ENCODE assay signal across 21 mouse cellular contexts in the genomic region with DNA sequence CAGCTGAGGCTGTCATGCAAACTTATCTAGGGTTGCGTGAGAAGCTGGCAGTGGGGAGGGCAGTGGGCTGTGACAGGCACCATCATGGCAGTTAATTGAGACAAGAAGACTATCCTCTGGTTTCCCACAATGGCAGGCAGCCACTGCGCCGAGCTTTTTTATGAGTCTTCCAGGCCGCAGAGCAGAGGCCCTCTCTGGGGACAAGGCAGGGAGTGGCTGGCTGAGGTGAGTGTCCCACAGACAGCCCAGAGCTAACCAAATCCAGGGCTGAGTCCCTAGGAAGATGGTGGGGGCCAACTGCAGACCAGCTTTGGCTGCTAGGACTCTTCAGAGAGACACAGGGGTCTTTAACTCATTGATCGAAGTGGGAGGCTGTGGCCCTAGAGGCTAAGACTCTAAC. TPM values are rescaled to one million over a fixed set of nuclear protein-coding genes. Genes with fewer than 3 reads are reported as not detected.
"Had no signal": no experiment of that assay in that cellular context is flagged by ENCODE, and none has a peak within 500 bp of the region (broad histone marks: within the 10 kb centered on the region; RNA-seq: fewer than 3 reads in every experiment).

No protein-coding gene starts in this region.

- H3K36me3 ChIP-seq: lung, embryonic 15.5 days; midbrain, embryonic 13.5 days; midbrain, embryonic 15.5 days; neural tube, embryonic 12.5 days; stomach, embryonic 15.5 days had no signal

- H3K9me3 ChIP-seq: lung, embryonic 15.5 days; megakaryocyte, embryonic 14.5 days; midbrain, embryonic 13.5 days; midbrain, embryonic 15.5 days; neural tube, embryonic 12.5 days; stomach, embryonic 15.5 days had no signal

- H3K4me2 ChIP-seq: lung, embryonic 15.5 days; midbrain, embryonic 11.5 days; midbrain, embryonic 13.5 days; midbrain, embryonic 15.5 days; neural tube, embryonic 12.5 days; stomach, embryonic 15.5 days had no signal

- H3K4me1 ChIP-seq: lung, embryonic 15.5 days; midbrain, embryonic 13.5 days; midbrain, embryonic 15.5 days; neural tube, embryonic 12.5 days; stomach, embryonic 15.5 days had no signal

- H3K9ac ChIP-seq: lung, embryonic 15.5 days; midbrain, embryonic 13.5 days; midbrain, embryonic 15.5 days; neural tube, embryonic 12.5 days; stomach, embryonic 15.5 days had no signal

- H3K27ac ChIP-seq: lung, embryonic 15.5 days; macrophage; midbrain, embryonic 13.5 days; midbrain, embryonic 15.5 days; neural tube, embryonic 12.5 days; stomach, embryonic 15.5 days; stomach, postnatal 0 days had no signal

- DNase-seq: lung, adult 2 months; lung, postnatal 14 days; lung, postnatal 36 days; right cerebral cortex, postnatal 14 days; thymus, adult 2 months; thymus, postnatal 36 days had no signal

- H3K27me3 ChIP-seq: lung, embryonic 15.5 days; midbrain, embryonic 13.5 days; midbrain, embryonic 15.5 days; neural tube, embryonic 12.5 days; stomach, embryonic 15.5 days had no signal

- ATAC-seq: lung, postnatal 0 days; midbrain, embryonic 13.5 days; midbrain, embryonic 15.5 days had no signal

- H3K4me3 ChIP-seq: lung, embryonic 15.5 days; megakaryocyte, embryonic 14.5 days; midbrain, embryonic 13.5 days; midbrain, embryonic 15.5 days; neural tube, embryonic 12.5 days; stomach, embryonic 15.5 days had no signal

RNA-seq across cellular contexts. Expression of gene Myl10, which starts 3.6 kb away (rescaled TPM):
- total RNA-seq: midbrain, postnatal 0 days; monocyte, adult 5-6 weeks; neutrophil, adult 5-6 weeks had no signal
- polyA plus RNA-seq: lung, adult 2 months; lung, postnatal 0 days; macrophage; midbrain, embryonic 11.5 days; midbrain, embryonic 13.5 days; midbrain, embryonic 15.5 days; midbrain, postnatal 0 days; neural tube, embryonic 12.5 days; neural tube, embryonic 14.5 days; spleen, adult 2 months; stomach, postnatal 0 days had no signal
